Mouse (Mus musculus): ENCODE measurements at regions not wholly inside any gene's neighbourhood (a gene's known extent, or its start where the extent isn't known, plus 50 kb on each side); places are given as distances from the start of the nearest gene placed in this dataset.

DNA sequence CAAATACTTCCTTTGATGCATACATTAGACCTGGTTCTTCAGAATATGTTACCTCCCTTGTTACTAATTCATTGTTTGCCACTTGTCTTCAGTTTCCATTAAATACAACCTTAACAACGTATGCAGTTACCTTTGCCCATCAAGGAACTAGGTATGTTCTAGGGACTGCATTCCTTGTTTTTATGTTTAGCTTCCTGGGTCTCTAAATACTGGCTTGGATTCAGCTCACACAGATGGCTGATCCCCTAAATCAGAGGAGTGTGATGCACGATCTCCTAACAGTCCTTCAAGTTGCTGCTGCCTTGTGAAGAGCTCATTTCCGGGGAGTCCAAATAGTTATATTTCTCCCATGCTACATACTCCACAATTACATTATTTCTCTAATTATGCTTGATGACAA, 537.5 kb downstream of the Tm4sf1 start:
- Histone ChIP-seq H3K27me3 (no peaks in the 10 kb centered on the region), H3K4me2 (replicated peaks) (no peak overlapping the region), H3K4me3 (no peak overlapping the region), H3K9me3 (no peaks in the 10 kb centered on the region), H3K9ac (replicated peaks) (no peak overlapping the region), H3K4me1 (no peaks in the 10 kb centered on the region), H3K36me3 (no peaks in the 10 kb centered on the region), H3K27ac (replicated peaks) (no peak overlapping the region)
- ATAC-seq (ENCODE audit: low FRiP score, low read depth): no peak
- 90% methylated on average over 3 of the region's 3 CpGs for WGBS

DNA sequence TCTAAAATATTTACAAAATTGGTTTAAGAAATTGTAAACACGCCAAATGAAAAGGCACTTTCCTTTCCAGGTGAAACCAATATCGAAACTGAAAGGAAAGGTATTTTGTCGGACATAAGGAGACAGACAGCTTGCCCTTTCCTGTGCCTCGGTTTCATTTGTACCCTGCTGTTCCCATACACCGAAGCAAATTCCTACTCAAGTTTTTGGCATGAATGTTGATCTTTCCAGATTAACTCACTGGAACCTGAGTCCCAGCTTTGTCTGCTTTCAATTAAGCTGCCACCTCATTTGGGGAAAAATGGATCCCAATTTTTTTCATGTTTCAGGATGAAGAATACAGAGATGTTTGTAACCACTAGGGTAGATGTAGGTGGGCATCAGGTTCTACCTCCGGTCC, 537.9 kb downstream of the Tm4sf1 start:
- whole genome bisulfite sequencing: 85% methylated on average over 6 of the region's 6 CpGs
- Histone ChIP-seq H3K27me3 (no peaks in the 10 kb centered on the region), H3K27ac (replicated peaks) (no peak overlapping the region), H3K4me3 (no peak overlapping the region), H3K4me1 (no peaks in the 10 kb centered on the region), H3K36me3 (no peaks in the 10 kb centered on the region), H3K4me2 (replicated peaks) (no peak overlapping the region), H3K9me3 (no peaks in the 10 kb centered on the region), H3K9ac (replicated peaks) (no peak overlapping the region)
- no peak for ATAC-seq (ENCODE audit: low FRiP score, low read depth)

DNA sequence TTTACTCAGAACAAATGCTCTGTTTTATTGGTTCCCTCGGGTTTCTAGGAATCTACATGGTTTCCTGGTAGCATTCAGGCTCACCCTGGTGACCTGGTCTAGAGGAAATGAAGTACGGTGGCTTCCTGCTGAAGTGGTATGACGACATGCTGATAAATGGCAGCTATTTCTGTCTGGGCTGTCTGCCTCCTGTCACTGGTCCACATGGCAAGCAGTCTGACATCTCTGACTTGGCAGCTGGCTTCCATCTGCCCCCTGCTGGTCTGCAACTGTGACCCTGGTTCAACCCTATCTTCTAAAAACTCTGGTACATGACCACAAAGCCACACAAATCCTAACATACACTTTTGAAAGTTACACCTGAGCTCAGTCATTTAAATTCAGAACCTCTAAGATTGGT, 548.1 kb downstream of the Tm4sf1 start:
- no peak for ATAC-seq (ENCODE audit: low FRiP score, low read depth)
- no peaks in the 10 kb centered on the region for H3K27me3 ChIP-seq
- WGBS: 60% methylated on average over 3 of the region's 3 CpGs
- no peak overlapping the region for H3K4me2 ChIP-seq (replicated peaks)
- H3K9me3 ChIP-seq: no peaks in the 10 kb centered on the region
- H3K27ac ChIP-seq (replicated peaks): no peak overlapping the region
- H3K4me3 ChIP-seq: no peak overlapping the region
- H3K9ac ChIP-seq (replicated peaks): no peak overlapping the region
- H3K4me1 ChIP-seq: 0 out of 2 replicates have a peak, but pooled peaks cover 3% of the 10 kb centered on the region
- no peaks in the 10 kb centered on the region for H3K36me3 ChIP-seq

GRCm38 (mm10) chr3:56751926-56752325, 549.9 kb downstream of the Tm4sf1 start:
- Histone ChIP-seq H3K4me3 (no peak overlapping the region), H3K27ac (replicated peaks) (no peak overlapping the region), H3K9me3 (no peaks in the 10 kb centered on the region), H3K27me3 (no peaks in the 10 kb centered on the region), H3K4me2 (replicated peaks) (no peak overlapping the region), H3K4me1 (0 out of 2 replicates have a peak, but pooled peaks cover 3% of the 10 kb centered on the region), H3K36me3 (no peaks in the 10 kb centered on the region), H3K9ac (replicated peaks) (no peak overlapping the region)
- WGBS: 91% methylated on average over 1 of the region's 1 CpGs
- no peak for ATAC-seq (ENCODE audit: low FRiP score, low read depth)

GRCm38 (mm10) chr3:56740902-56741301, 557.4 kb upstream of the Nbea start:
- H3K27ac ChIP-seq (replicated peaks): no peak overlapping the region
- H3K9me3 ChIP-seq: no peaks in the 10 kb centered on the region
- H3K36me3 ChIP-seq: no peaks in the 10 kb centered on the region
- no peaks in the 10 kb centered on the region for H3K4me1 ChIP-seq
- H3K9ac ChIP-seq (replicated peaks): no peak overlapping the region
- H3K4me2 ChIP-seq (replicated peaks): no peak overlapping the region
- no peaks in the 10 kb centered on the region for H3K27me3 ChIP-seq
- no peak for ATAC-seq (ENCODE audit: low FRiP score, low read depth)
- no peak overlapping the region for H3K4me3 ChIP-seq

DNA sequence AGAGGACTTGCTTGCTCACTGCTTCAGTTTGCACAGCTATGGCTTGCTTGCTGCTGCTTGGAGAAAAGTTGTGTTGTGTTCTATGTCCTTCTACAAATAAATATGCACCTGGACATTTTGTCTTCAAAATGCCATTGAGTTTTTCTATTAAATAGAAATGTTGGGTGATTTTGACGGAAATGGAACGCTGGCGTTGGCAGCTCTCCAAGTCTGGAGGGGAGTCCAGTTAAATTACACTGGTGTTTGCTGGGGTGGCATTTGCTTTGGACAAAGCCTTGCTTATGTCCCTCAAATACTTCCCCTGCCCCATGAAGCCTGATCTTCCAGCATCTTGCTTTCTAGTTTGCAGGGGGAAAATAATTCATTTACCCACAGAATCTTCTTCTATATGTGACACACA, 556.0 kb upstream of the Nbea start:
- no peaks in the 10 kb centered on the region for H3K36me3 ChIP-seq
- no peaks in the 10 kb centered on the region for H3K4me1 ChIP-seq
- WGBS: 82% methylated on average over 3 of the region's 3 CpGs
- H3K9ac ChIP-seq (replicated peaks): no peak overlapping the region
- ATAC-seq (ENCODE audit: low FRiP score, low read depth): no peak
- H3K4me2 ChIP-seq (replicated peaks): no peak overlapping the region
- H3K9me3 ChIP-seq: no peaks in the 10 kb centered on the region
- H3K4me3 ChIP-seq: no peak overlapping the region
- no peaks in the 10 kb centered on the region for H3K27me3 ChIP-seq
- H3K27ac ChIP-seq (replicated peaks): no peak overlapping the region

GRCm38 (mm10) chr3:56730849-56731248, 547.3 kb upstream of the Nbea start:
- Histone ChIP-seq H3K4me1 (no peaks in the 10 kb centered on the region), H3K27ac (replicated peaks) (no peak overlapping the region), H3K27me3 (no peaks in the 10 kb centered on the region), H3K4me3 (no peak overlapping the region), H3K4me2 (replicated peaks) (no peak overlapping the region), H3K9ac (replicated peaks) (no peak overlapping the region), H3K36me3 (no peaks in the 10 kb centered on the region), H3K9me3 (no peaks in the 10 kb centered on the region)
- ATAC-seq (ENCODE audit: low FRiP score, low read depth): no peak
- WGBS: 67% methylated on average over 3 of the region's 3 CpGs

DNA sequence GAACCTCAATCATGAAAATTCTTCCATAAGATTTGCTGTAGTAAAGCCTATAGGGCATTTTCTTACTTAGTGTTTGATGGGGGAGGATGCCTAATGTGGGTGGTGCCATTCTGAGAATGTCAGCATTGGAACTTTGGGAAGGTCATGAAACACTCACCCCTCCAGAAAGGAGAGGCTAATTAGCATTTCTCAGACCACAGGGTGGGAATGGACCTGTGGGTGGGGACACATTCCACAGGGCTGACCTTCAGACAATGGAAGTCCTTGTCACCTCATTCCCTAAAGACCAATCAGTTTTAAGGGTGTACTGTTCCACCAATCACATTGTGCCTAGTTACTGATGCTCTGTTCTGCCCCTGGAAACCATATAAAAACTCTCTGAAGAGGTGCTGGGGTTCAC, 541.5 kb upstream of the Nbea start:
- H3K36me3 ChIP-seq: no peaks in the 10 kb centered on the region
- H3K9me3 ChIP-seq: no peaks in the 10 kb centered on the region
- no peaks in the 10 kb centered on the region for H3K4me1 ChIP-seq
- H3K4me2 ChIP-seq (replicated peaks): no peak overlapping the region
- no peaks in the 10 kb centered on the region for H3K27me3 ChIP-seq
- H3K4me3 ChIP-seq: no peak overlapping the region
- no peak overlapping the region for H3K9ac ChIP-seq (replicated peaks)
- no peak for ATAC-seq (ENCODE audit: low FRiP score, low read depth)
- no peak overlapping the region for H3K27ac ChIP-seq (replicated peaks)

DNA sequence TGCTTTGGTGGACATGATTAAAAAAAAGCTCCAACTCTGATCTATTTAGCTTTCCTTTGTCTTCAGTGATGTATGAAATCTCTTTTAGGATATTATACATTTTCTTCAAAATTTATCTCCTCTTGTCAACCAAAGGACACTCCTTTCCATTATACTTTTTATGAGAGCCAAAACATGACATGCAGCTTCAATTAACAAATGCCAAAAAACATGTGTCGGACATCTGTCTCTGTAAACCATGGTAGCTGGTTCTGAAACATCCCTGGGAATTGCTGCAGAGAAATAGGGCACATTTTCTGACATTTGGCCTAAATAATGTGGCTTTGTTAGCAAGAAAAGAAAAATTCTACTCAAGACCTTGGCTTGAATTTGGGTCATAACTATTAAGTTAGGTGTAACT, 524.8 kb upstream of the Nbea start:
- no peak overlapping the region for H3K4me3 ChIP-seq
- H3K9ac ChIP-seq (replicated peaks): no peak overlapping the region
- peak overlapping the region; percentile 54 for H3K27ac ChIP-seq (replicated peaks)
- H3K9me3 ChIP-seq: no peaks in the 10 kb centered on the region
- WGBS: 88% methylated on average over 1 of the region's 1 CpGs
- H3K4me2 ChIP-seq (replicated peaks): no peak overlapping the region
- H3K4me1 ChIP-seq: no peaks in the 10 kb centered on the region; the same call in 1 of the 2 replicates
- ATAC-seq (ENCODE audit: low FRiP score, low read depth): no peak
- no peaks in the 10 kb centered on the region for H3K27me3 ChIP-seq
- no peaks in the 10 kb centered on the region for H3K36me3 ChIP-seq

DNA sequence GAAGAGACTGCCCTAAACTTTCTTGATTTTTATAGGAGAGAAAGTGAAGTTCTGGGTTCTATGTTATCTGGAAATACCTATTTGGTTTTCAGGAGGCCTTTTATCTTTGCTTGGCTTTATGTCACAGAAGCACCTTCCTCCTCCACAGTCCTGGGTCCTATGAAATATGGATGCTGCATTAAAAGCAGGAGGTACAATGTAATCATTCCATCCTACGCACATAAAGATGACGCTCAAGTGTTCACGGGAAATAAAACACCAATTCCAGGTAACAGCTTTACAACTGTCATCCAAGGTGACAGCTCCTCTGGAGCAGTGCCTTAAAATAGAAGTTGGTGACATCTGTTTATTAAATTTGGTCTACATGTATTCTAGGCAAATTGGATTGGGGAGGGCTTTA, 523.8 kb upstream of the Nbea start:
- WGBS: 74% methylated on average over 3 of the region's 3 CpGs
- ATAC-seq (ENCODE audit: low FRiP score, low read depth): no peak

DNA sequence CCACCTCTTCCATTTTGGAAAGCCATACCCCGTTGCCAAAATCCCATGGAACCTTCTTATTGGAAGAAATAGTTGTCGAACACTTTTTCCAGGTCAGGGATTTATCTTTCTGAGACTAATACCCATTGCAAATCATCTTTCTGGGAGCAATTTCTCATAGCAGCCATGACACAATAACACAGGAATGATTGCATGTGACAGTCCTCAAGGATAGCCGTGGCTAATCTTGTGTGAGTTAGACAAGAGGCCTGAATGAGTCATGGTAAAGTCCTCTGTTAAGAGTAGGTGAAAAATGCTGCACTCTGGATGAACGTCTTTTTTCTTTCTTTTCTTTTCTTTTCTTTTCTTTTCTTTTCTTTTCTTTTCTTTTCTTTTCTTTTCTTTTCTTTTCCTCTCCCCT, 522.5 kb upstream of the Nbea start:
- H3K27ac ChIP-seq (replicated peaks): no peak overlapping the region
- H3K4me3 ChIP-seq: no peak overlapping the region
- no peak overlapping the region for H3K4me2 ChIP-seq (replicated peaks)
- 67% methylated on average over 4 of the region's 4 CpGs for WGBS
- H3K9me3 ChIP-seq: no peaks in the 10 kb centered on the region
- no peak for ATAC-seq (ENCODE audit: low FRiP score, low read depth)
- H3K36me3 ChIP-seq: no peaks in the 10 kb centered on the region
- no peak overlapping the region for H3K9ac ChIP-seq (replicated peaks)
- no peaks in the 10 kb centered on the region; the same call in 1 of the 2 replicates for H3K4me1 ChIP-seq
- H3K27me3 ChIP-seq: no peaks in the 10 kb centered on the region

More for the DNA sequence above, 523.8 kb upstream of the Nbea start:
- Histone ChIP-seq H3K36me3 (no peaks in the 10 kb centered on the region), H3K4me3 (no peak overlapping the region), H3K4me1 (no peaks in the 10 kb centered on the region; the same call in 1 of the 2 replicates), H3K27me3 (no peaks in the 10 kb centered on the region), H3K27ac (replicated peaks) (0 out of 2 replicates have a peak overlapping the region, but pooled peaks have one; percentile 54), H3K9ac (replicated peaks) (no peak overlapping the region), H3K9me3 (no peaks in the 10 kb centered on the region), H3K4me2 (replicated peaks) (no peak overlapping the region)

DNA sequence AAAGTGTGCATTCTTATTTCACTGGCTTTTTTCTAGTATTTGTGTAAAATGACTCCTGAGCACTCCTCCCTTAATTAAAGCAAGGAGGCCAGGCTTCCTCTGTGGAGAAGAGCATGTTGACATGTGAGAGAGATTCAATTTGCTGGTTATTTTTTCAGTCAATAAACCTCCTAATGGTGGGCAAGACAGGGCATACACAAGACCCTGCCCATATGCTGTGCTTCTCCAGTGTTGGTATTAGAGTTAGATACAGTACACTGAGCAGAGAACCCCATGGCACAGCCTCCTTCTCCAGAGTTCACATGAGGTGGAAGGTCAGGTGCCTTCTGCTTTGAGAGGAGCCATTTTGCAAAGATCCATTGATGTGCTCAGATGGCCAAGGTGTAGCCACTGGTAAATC, 515.4 kb upstream of the Nbea start:
- Histone ChIP-seq H3K4me2 (replicated peaks) (peak overlapping the region; percentile 17; the same call in 1 of the 2 replicates), H3K36me3 (no peaks in the 10 kb centered on the region), H3K27ac (replicated peaks) (peak overlapping the region; percentile 88), H3K4me3 (no peak overlapping the region), H3K9ac (replicated peaks) (no peak overlapping the region), H3K27me3 (no peaks in the 10 kb centered on the region), H3K4me1 (peaks cover 25% of the 10 kb centered on the region), H3K9me3 (no peaks in the 10 kb centered on the region)
- ATAC-seq (ENCODE audit: low FRiP score, low read depth): no peak

DNA sequence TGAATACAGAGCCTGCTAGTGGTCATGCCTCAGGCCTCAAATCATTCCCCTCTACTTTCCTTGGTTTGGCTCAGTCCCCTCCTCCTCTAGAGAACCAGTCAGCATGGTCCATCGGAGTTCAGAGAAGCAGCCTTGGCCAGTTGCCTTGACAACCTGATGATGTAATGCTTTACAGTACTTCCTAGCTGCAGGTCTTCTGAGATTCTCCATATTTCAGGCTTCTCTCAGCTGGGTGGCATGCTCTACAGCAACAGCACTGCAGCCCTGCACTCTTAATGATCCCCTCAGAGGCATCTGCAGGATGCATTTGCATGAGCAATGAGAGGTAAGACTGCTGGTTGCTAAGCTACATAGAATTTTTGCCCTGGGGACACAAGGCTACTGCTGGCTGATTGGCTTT, 514.7 kb upstream of the Nbea start:
- WGBS: 8% methylated on average over 1 of the region's 1 CpGs
- H3K27me3 ChIP-seq: no peaks in the 10 kb centered on the region
- H3K27ac ChIP-seq (replicated peaks): peak overlapping the region; percentile 88
- peak; percentile 98 for ATAC-seq (ENCODE audit: low FRiP score, low read depth)
- H3K4me3 ChIP-seq: no peak overlapping the region
- peaks cover 25% of the 10 kb centered on the region for H3K4me1 ChIP-seq
- no peaks in the 10 kb centered on the region for H3K36me3 ChIP-seq
- H3K4me2 ChIP-seq (replicated peaks): peak overlapping the region; percentile 17; the same call in 1 of the 2 replicates
- no peak overlapping the region for H3K9ac ChIP-seq (replicated peaks)
- no peaks in the 10 kb centered on the region for H3K9me3 ChIP-seq

Data from midbrain, embryonic 12.5 days (tissue).